Mouse (Mus musculus) cerebellum, adult (tissue): ENCODE data around the gene Otop3.

Experiments
- ATAC-seq: cut with Nextera tagmentation; 2 replicates; pipeline ENCODE4 v1.9.2; 2017; ENCODE audit warnings: mild to moderate bottlenecking, moderate library complexity, mixed read lengths; ENCODE audit not compliant: insufficient number of reproducible peaks, low FRiP score, low TSS enrichment

The Otop3 gene

DNA sequence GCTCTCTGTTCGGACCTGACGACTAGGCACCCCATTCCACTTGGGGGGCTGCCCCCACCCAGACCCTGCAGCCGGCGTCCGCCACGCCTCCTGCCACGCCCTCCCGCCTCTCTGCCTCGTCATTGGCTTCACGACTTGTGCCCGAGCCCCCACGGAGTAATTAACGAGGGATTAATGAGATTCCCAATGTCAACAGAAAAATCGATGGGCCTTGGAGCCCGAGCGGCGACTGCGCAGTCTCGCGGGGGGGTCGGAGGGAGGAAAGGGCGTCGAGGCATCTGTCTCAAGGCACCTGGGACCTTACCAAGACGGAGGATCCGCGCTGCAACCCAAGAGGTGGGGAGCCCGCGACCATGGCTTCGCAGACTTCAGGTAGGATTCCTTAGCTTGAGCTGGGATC is at the start of gene Otop3:
TSS of gene Otop3 (plus strand) at position 201 of the 400 bp plus-strand sequence.
- no peak for ATAC-seq

GRCm38 (mm10) chr11:115285282-115285681 is 49.2 kb upstream of the Otop3 start:
- no peak for ATAC-seq

DNA sequence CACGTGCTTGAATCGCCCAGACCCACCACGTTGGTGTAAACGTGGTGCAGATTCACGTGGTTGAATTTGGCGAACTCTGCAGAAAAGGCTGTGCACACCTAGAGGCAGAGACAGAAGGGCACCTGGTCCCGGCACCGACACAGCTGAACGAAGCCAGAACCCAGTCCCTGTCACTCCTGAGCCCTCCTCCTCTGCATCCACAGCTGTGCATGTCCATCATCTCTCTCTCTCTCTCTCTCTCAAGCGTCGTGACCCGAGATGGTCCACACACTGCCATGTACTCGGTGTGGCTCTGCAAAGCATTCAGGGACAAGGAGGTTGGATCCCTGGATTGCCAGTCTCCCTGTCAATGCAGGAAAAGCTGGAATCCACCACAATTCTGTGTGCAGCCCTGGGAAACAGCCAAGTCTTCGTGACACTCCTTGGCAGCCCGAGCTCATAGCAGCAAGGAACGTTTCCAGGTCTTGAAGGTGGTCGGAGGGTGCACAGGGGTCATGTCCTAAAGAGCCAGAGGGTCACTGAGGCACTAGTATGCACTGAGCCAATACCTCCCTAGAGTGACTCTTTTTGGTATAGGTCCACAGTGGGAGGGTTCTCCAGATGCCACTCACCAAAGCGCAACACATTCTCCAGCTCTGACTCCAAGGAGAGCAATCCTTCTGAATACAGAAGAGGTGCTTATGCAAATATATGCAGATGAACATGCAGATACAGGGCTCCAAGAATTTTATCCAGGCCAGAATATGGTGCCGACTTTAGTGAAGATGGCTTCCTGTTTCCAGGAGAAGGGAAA is 48.1 kb upstream of the Otop3 start:
- ATAC-seq, result no peak

DNA sequence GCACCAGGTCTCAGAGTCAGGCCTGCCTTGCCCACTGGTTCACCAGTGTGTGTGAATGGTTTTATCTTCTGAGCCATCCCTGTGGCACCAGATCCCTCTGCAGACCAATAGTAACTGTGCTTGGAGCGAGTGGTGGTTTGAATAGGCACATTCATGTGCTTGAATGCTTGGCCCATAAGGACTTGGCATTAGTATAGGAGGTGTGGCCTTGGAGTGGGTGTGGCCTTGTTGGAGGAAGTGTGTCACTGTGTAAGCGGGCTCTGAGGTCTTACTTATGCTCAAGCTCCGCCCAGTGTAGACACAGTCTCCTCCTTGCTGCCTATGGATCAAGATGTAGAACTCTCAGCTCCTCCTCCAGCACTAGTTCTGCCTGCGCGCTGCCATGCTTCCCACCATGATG is 47.1 kb upstream of the Otop3 start:
- no peak for ATAC-seq

GRCm38 (mm10) chr11:115288305-115288704 is 46.2 kb upstream of the Otop3 start:
- no peak for ATAC-seq

DNA sequence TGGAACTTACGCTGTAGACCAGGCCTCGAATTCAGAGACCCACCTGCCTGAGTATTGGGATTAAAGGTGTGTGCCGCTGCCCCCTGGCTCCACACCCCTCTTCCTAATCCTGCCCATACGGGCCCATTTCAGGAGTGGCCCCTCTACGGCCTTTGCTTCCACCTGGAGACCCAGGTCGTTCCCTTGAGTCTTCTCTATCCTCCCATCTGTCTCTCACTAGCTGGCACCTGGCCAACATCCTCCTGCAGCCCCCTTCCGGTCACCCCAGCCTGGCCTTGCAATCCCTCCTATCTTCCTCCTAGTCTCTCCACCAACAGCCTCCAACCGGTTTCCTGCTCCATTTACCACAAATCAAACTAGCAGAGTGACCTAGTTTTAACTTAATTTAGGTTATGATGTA is 44.6 kb upstream of the Otop3 start:
- no peak for ATAC-seq

- no peak for ATAC-seq
Observed at GRCm38 (mm10) chr11:115290314-115290713, 44.2 kb upstream of the Otop3 start.

DNA sequence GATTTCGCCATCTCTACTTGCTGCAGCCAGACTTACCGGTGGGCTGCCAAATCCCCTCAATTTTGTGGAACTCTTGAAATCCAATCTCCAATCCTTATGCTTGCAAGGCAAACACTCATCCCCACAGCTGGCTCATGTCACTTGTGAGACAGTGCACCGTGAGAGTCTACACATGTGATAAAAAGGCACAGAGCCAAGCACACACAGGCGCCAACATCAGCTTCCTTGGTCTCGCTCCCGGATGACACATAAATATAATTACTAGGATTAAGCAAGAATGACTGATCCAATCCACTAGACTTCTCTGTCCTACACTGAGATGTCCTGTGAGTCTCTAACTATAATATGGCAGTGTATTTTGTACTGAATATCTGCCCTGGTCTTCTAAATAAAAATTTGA is 43.6 kb upstream of the Otop3 start:
- ATAC-seq, result no peak

DNA sequence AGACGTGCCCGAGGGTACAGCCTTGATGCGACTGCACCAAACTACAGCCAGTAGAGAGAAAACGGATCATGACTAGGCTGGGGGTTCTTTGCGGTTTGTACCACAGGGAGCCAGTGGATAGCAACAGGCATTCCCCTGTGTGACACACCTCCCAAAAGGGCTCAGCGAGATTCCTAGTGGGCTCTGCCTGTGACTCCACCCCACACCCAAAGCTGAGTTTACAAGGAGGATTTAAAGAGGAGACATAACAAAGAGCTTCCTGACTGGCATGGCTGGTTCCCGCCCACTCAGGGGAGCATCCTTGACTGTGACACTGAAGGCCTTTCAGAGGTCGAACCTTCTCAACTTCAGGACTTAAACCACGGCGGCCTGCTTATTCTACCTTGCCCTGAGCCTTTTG is 43.0 kb upstream of the Otop3 start:
- no peak for ATAC-seq

DNA sequence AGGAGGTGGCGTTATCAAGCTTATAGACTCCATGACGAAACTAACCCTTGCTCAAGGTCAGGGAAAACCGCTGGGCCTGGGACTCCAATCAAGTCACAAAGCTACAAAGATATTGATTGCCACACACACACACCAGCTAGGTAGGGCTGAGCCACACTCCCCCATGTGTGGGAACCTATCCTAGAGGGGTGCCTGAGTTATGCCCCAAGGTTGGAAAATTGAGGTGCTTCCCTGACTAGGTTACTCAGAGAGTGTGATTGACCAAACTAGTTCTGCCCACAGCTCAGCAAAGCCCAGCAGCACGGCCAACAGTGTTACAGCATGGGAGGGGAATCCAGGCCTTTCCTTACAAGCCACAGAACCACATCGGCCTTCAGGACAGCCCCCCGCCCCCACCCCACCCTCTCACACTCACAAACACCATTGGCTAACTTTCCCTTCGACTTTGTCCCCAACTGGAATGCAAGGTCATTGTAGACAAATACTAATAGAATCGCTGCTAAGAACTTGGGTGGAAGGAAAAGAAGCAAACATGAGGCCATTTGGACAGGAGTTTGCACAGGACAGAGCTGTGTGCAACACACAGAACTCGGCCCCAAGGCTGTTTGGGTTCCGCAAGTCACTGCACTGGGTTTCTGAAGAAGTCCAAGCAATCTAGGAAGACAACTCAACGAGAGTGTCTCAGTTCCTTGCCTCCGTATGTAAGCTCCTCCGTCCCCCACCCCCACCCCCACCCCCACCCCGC is 41.7 kb upstream of the Otop3 start:
- no peak for ATAC-seq

- ATAC-seq, result no peak
Observed at GRCm38 (mm10) chr11:115295939-115296338, 38.6 kb upstream of the Otop3 start.

GRCm38 (mm10) chr11:115296471-115297210 is 37.9 kb upstream of the Otop3 start:
- ATAC-seq, result peak; percentile 36; the same call in 1 of the 2 replicates

DNA sequence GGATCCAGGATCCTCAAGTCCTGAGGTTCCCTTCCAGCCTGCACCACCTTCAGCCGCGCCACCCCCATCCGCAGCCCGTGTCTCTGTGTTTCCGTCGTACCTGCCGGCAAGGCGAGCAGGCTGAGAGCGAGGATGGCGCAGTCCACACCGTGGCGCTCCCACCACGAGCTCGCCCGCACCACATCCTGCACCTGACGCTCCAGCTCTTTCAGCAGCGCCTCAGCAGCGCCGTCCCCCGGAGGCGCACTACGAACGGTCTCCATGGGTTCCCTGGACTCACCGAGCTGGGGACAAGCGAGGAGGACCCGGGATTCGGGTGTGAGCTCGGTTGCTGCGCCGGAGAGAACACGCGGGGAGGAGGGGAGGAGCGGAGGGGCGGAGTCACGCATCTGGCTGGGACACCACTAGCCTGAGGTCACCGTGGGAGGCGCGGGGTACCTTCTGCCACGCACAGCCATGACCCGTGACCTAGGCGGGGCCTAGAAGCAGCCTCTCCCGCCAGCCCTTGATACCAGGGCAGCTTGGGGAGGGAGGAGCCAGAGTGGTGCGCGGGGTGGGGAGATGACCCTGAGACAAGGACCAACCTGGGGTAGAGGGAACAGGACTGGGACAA is 37.2 kb upstream of the Otop3 start, which contains the start of gene Fads6:
TSS of gene Fads6 (minus strand) at position 450 of the 613 bp plus-strand sequence.
- ATAC-seq, result peak; percentile 85

DNA sequence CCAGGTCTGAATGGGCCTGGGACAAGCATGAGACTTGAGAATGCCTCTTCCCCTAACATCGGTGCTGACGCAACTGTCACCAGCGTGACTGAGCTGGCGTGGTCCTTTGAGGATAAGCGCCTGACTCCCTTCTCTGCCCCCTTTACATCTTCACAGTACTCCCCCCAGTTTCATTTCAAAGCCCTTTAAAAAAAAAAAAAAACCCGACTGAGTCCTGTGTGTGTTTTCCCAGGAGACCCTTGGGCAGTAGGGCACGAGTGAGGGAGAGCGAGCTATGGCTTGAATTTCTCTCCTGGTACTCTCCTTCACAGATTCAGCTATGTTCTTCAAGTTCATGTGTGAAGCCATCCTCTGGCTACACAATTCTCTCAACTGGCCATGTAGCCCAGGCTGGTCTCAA is 36.4 kb upstream of the Otop3 start:
- no peak for ATAC-seq

DNA sequence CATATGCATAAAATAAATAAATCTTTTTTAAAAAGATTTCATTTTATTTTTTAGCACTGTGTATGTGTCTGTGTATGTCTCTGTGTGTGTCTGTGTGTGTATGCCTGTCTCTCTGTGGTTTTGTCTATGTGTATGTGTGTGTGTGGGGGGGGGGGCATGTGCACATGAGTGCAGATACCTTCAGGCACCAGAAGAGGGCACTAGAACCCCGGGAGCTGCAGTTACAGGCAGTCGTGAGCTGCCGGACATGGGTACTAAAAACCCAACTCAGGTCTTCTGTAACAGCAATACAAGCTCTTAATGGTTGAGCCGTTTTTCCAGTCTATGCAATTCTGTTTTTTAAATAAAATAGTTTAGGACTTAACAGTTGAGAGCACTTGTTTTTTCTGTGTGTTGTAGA is 33.8 kb upstream of the Otop3 start:
- no peak for ATAC-seq

- ATAC-seq, result no peak
Observed at GRCm38 (mm10) chr11:115301351-115301750, 33.2 kb upstream of the Otop3 start.

DNA sequence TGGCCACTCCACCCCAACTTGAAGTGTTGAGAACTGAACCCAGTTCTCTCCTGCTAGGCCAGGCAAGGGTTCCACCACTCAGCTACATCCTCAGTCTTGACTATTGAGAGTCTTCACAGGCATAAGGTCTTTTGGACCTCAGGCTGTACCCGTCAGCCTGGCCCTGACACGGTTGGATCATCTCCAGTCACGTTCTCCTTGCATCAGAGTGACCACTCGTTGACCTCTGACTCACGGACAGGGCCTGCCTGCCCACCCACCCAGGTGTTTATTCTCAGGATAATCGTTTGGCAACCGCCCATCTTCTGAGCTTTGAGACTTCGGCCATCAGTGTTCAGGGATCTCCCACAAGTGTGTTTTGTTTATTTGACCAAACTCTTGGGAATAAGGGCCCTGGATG is 31.4 kb upstream of the Otop3 start:
- ATAC-seq, result no peak

- no peak for ATAC-seq
Observed at GRCm38 (mm10) chr11:115306863-115307262, 27.7 kb upstream of the Otop3 start, which contains the start of gene Otop2. TSS of gene Otop2 (plus strand) at chr11:115307163.

- ATAC-seq, result no peak
Observed at GRCm38 (mm10) chr11:115308781-115309180, 25.8 kb upstream of the Otop3 start.

GRCm38 (mm10) chr11:115314249-115314648 is 20.3 kb upstream of the Otop3 start:
- ATAC-seq, result no peak
